Mouse (Mus musculus) neural tube, embryonic 11.5 days (tissue): ENCODE results near the gene AL731706.2. TPM values are rescaled to one million over a fixed set of nuclear protein-coding genes. Genes with fewer than 3 reads are reported as not detected.

Experiments used
- ATAC-seq: fragments of 200-750 bp; cut with Nextera tagmentation; 2 replicates; pipeline ENCODE4 v1.8.0; 2017; ENCODE audit warnings: moderate number of reproducible peaks, mild to moderate bottlenecking, moderate TSS enrichment, moderate library complexity; ENCODE audit not compliant: insufficient read depth, low FRiP score, low TSS enrichment
- DNase-seq: peaks from one replicate; pipeline ENCODE4 v3.0.0-alpha.2; 2015; ENCODE audit warnings: low spot score
- H3K27ac ChIP-seq: fragments of 300-500 bp; sonication (generic); 2 replicates; pipeline ENCODE4 v1.5.1; 2014; ENCODE audit warnings: low read depth, mild to moderate bottlenecking, low read length
- H3K27me3 ChIP-seq: fragments of 300-500 bp; sonication (generic); 2 replicates; pipeline ENCODE4 v1.6.1; 2014; ENCODE audit warnings: mild to moderate bottlenecking, low read length, mixed read lengths; ENCODE audit not compliant: control insufficient read depth, insufficient read depth
- H3K36me3 ChIP-seq: fragments of 300-500 bp; sonication (generic); 2 replicates; pipeline ENCODE4 v1.6.1; 2014; ENCODE audit warnings: mild to moderate bottlenecking, low read length, moderate library complexity, mixed read lengths; ENCODE audit not compliant: control insufficient read depth, insufficient read depth
- H3K4me1 ChIP-seq: fragments of 300-500 bp; sonication (generic); 2 replicates; pipeline ENCODE4 v1.6.1; 2014; ENCODE audit warnings: low read length, mixed read lengths; ENCODE audit not compliant: control insufficient read depth, insufficient read depth
- H3K4me2 ChIP-seq: fragments of 300-500 bp; sonication (generic); 2 replicates; pipeline ENCODE4 v1.6.1; 2014; ENCODE audit warnings: low read depth, mild to moderate bottlenecking, moderate library complexity
- H3K4me3 ChIP-seq: fragments of 300-500 bp; sonication (generic); 2 replicates; pipeline ENCODE4 v1.5.1; 2014; ENCODE audit warnings: low read depth, low read length
- H3K9ac ChIP-seq: fragments of 300-500 bp; sonication (generic); 2 replicates; pipeline ENCODE4 v1.6.1; 2014; ENCODE audit warnings: mild to moderate bottlenecking, low read length
- H3K9me3 ChIP-seq: fragments of 300-500 bp; sonication (generic); 2 replicates; pipeline ENCODE4 v1.6.1; 2016; ENCODE audit warnings: low read length; ENCODE audit not compliant: control insufficient read depth
- WGBS: fragments of 180-500 bp; shearing (Covaris S2); extraction: QIAGEN DNeasy Blood & Tissue Kit; methylation state at CpG from one replicate; pipeline ENCODE4 v1.1.7; 2014; 5-methylcytosine and 5-hydroxymethylcytosine counted together
- polyA plus RNA-seq: library from polyadenylated mRNA; unstranded; fragments of >200 nt; fragmentation: Nextera tagmentation; extraction: Ambion mirVana; gene quantifications from 2 replicates; pipeline ENCODE4 v1.2.1, GENCODE M21; 2014

Gene AL731706.2
- polyA plus RNA-seq, 1 experiment from 2014 or later, result 30.4 TPM

GRCm38 (mm10) chr2:136837994-136838393, 47.5 kb downstream of the AL731706.2 start:
- ATAC-seq, result no peak
- DNase-seq, result no peak
- no peaks in the 10 kb centered on the region for H3K4me1 ChIP-seq
- H3K9ac ChIP-seq, result no peak overlapping the region
- WGBS, result 71% methylated on average over 1 of the region's 1 CpGs
- no peaks in the 10 kb centered on the region for H3K9me3 ChIP-seq
- no peaks in the 10 kb centered on the region for H3K27me3 ChIP-seq
- H3K4me3 ChIP-seq, result no peak overlapping the region
- H3K27ac ChIP-seq, result no peak overlapping the region
- H3K4me2 ChIP-seq, result no peak overlapping the region
- no peaks in the 10 kb centered on the region for H3K36me3 ChIP-seq

GRCm38 (mm10) chr2:136835882-136836281, 49.6 kb downstream of the AL731706.2 start:
- Histone ChIP-seq H3K4me1 (no peaks in the 10 kb centered on the region), H3K9me3 (no peaks in the 10 kb centered on the region), H3K9ac (no peak overlapping the region), H3K4me2 (no peak overlapping the region), H3K27ac (no peak overlapping the region), H3K36me3 (no peaks in the 10 kb centered on the region), H3K4me3 (no peak overlapping the region), H3K27me3 (no peaks in the 10 kb centered on the region)
- 65% methylated on average over 3 of the region's 3 CpGs for WGBS
- no peak for ATAC-seq
- peak; percentile 17 for DNase-seq

Other genes starting within 250 kb of the AL731706.2 start
- gene Snap25, start 172.2 kb downstream of the AL731706.2 start, polyA plus RNA-seq, result 65.9 and 69.6 TPM in 2 replicates
- gene Slx4ip, start 5.5 kb upstream of the AL731706.2 start, polyA plus RNA-seq, result 8.7 and 9.4 TPM in 2 replicates
- 26.0 and 26.3 TPM in 2 replicates for gene AL731706.1, start 5.7 kb upstream of the AL731706.2 start, polyA plus RNA-seq
- 15.8 and 16.5 TPM in 2 replicates for gene Mkks, start 5.7 kb upstream of the AL731706.2 start, polyA plus RNA-seq
- 24.6 and 25.6 TPM in 2 replicates for gene Jag1, start 231.0 kb upstream of the AL731706.2 start, polyA plus RNA-seq